Mouse (Mus musculus) heart, embryonic 11.5 days (tissue): ENCODE measurements at regions not wholly inside any gene's neighbourhood (a gene's known extent, or its start where the extent isn't known, plus 50 kb on each side); places are given as distances from the start of the nearest gene placed in this dataset.

Experiments
- ATAC-seq: fragments of 200-750 bp; cut with Nextera tagmentation; replicated peaks from 2 replicates; pipeline ENCODE4 v1.8.0; 2017; ENCODE audit warnings: moderate library complexity; ENCODE audit not compliant: insufficient number of reproducible peaks, low FRiP score, low TSS enrichment
- H3K27ac ChIP-seq: fragments of 300-500 bp; sonication (generic); 2 replicates; pipeline ENCODE4 v1.5.1; 2014; ENCODE audit warnings: mild to moderate bottlenecking, low read depth, low read length
- H3K27me3 ChIP-seq: fragments of 300-500 bp; sonication (generic); 2 replicates; pipeline ENCODE4 v1.6.1; 2014; ENCODE audit warnings: mild to moderate bottlenecking, low read length, mixed read lengths; ENCODE audit not compliant: control insufficient read depth, insufficient read depth
- H3K36me3 ChIP-seq: fragments of 300-500 bp; sonication (generic); 2 replicates; pipeline ENCODE4 v1.6.1; 2014; ENCODE audit warnings: mild to moderate bottlenecking, low read length, moderate library complexity, mixed read lengths; ENCODE audit not compliant: control insufficient read depth, insufficient read depth
- H3K4me1 ChIP-seq: fragments of 300-500 bp; sonication (generic); 2 replicates; pipeline ENCODE4 v1.6.1; 2014; ENCODE audit warnings: low read length; ENCODE audit not compliant: control insufficient read depth, insufficient read depth
- H3K4me2 ChIP-seq: fragments of 300-500 bp; sonication (generic); 2 replicates; pipeline ENCODE4 v1.6.1; 2014; ENCODE audit warnings: mild to moderate bottlenecking, moderate library complexity
- H3K4me3 ChIP-seq: fragments of 300-500 bp; sonication (generic); 2 replicates; pipeline ENCODE4 v1.5.1; 2014; ENCODE audit warnings: low read depth, low read length
- H3K9ac ChIP-seq: fragments of 300-500 bp; sonication (generic); 2 replicates; pipeline ENCODE4 v1.6.1; 2014; ENCODE audit warnings: mild to moderate bottlenecking, low read depth, low read length, moderate library complexity
- H3K9me3 ChIP-seq: fragments of 300-500 bp; sonication (generic); replicated peaks from 2 replicates; pipeline ENCODE4 v1.6.1; 2016; ENCODE audit warnings: low read length; ENCODE audit not compliant: control insufficient read depth
- WGBS: fragments of 180-500 bp; shearing (Covaris S2); extraction: QIAGEN DNeasy Blood & Tissue Kit; methylation state at CpG from one replicate; pipeline ENCODE4 v1.1.7; 2014; ENCODE audit not compliant: insufficient replicate concordance; 5-methylcytosine and 5-hydroxymethylcytosine counted together

DNA sequence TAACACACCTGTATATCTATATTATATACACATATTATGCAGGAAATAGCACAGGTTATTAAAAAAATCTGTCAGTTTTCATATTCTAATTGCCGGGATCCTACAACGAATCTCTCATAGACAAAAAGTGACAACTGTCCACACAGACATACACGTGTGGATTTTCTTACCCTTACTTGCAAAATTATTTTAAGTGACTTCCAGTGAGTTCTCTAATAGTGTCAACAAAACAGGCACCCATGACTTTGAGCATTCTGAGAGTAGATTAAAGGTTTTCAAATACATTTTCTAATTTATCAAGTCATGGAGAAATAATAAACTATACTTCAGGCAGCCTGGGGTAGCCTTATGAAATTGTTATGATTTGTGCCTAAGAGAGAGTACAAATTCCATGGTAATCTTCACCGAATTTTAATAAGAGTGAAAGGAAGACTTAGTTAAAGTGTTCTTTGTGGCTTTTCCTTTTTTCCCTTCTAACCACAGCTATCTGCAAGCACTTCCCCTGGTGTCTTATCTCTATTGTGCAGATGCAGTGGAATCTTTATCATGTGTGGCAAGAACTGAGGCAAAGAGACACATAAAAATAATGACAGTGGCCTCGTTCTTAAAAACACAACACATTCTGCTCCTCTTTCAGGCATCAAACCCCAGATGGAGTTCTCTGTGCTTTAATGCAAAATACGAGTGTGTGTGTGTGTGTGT is 373.8 kb upstream of the Slco3a1 start:
- Histone ChIP-seq H3K27ac (no peak overlapping the region), H3K4me1 (no peaks in the 10 kb centered on the region), H3K27me3 (no peaks in the 10 kb centered on the region), H3K9ac (no peak overlapping the region), H3K9me3 (no peaks in the 10 kb centered on the region), H3K36me3 (no peaks in the 10 kb centered on the region), H3K4me2 (no peak overlapping the region), H3K4me3 (no peak overlapping the region)
- 56% methylated on average over 6 of the region's 6 CpGs for WGBS
- peak; percentile 79 for ATAC-seq

DNA sequence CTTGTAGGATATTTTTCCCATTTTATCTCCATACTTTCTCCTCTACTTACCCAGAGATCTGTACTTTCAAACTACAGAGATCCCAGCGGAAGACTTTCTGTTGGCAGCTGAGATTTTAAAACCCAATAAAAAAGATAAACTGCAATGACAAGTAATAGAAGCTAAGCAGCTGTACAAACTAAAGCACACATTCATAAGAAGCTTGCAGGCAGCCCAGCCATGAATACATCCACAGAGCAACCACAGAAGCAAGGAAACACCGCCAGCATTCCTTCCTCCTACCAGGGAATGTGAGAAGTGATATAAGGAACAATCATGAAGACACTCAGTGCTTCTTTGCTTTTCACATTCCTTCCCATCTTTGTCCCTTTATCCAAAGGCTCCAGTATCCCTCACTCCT is 372.1 kb upstream of the Slco3a1 start:
- H3K27ac ChIP-seq: no peak overlapping the region
- no peak overlapping the region for H3K4me3 ChIP-seq
- H3K4me2 ChIP-seq: no peak overlapping the region
- no peaks in the 10 kb centered on the region for H3K9me3 ChIP-seq
- no peak overlapping the region for H3K9ac ChIP-seq
- H3K4me1 ChIP-seq: no peaks in the 10 kb centered on the region
- H3K36me3 ChIP-seq: no peaks in the 10 kb centered on the region
- no peaks in the 10 kb centered on the region for H3K27me3 ChIP-seq
- ATAC-seq: no peak
- 52% methylated on average over 2 of the region's 2 CpGs for WGBS

- no peaks in the 10 kb centered on the region for H3K9me3 ChIP-seq
- H3K4me1 ChIP-seq: no peaks in the 10 kb centered on the region
- no peak overlapping the region for H3K4me2 ChIP-seq
- no peak overlapping the region for H3K9ac ChIP-seq
- H3K27ac ChIP-seq: no peak overlapping the region
- no peaks in the 10 kb centered on the region for H3K36me3 ChIP-seq
- no peaks in the 10 kb centered on the region for H3K27me3 ChIP-seq
- no peak for ATAC-seq
- WGBS: 83% methylated on average over 1 of the region's 1 CpGs
- H3K4me3 ChIP-seq: no peak overlapping the region
Measured at GRCm38 (mm10) chr7:74924156-74924555, 369.6 kb upstream of the Slco3a1 start.

- Histone ChIP-seq H3K4me2 (no peak overlapping the region), H3K4me3 (no peak overlapping the region), H3K36me3 (no peaks in the 10 kb centered on the region), H3K9ac (no peak overlapping the region), H3K9me3 (no peaks in the 10 kb centered on the region), H3K27me3 (no peaks in the 10 kb centered on the region), H3K27ac (no peak overlapping the region), H3K4me1 (no peaks in the 10 kb centered on the region)
- ATAC-seq: no peak
- WGBS: 51% methylated on average over 3 of the region's 3 CpGs
Measured at GRCm38 (mm10) chr7:74908311-74908962, 353.9 kb upstream of the Slco3a1 start.

DNA sequence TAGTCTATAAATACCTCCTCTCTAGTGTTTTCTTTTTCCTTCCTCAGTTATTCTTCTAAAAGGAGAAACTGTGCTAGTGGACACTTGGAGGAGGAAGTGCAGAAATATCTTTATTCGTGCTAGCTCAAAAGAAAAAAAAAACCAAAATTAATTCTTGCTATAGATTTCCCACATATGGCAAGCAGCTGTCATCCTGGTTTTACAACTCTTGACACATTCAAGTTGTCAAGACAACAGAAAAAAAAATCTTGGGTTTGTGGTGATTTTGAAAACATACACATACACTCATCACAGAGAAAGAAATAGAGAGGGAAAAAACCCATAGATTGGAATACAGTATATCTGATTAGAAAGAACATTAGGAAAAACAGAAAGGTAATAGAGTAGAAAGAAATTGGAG is 352.8 kb upstream of the Slco3a1 start:
- Histone ChIP-seq H3K4me2 (no peak overlapping the region), H3K9ac (no peak overlapping the region), H3K36me3 (no peaks in the 10 kb centered on the region), H3K4me3 (no peak overlapping the region), H3K27ac (no peak overlapping the region), H3K27me3 (no peaks in the 10 kb centered on the region), H3K9me3 (no peaks in the 10 kb centered on the region), H3K4me1 (no peaks in the 10 kb centered on the region)
- no peak for ATAC-seq
- WGBS: 68% methylated on average over 1 of the region's 1 CpGs

- no peak overlapping the region for H3K4me3 ChIP-seq
- 75% methylated on average over 3 of the region's 3 CpGs for WGBS
- ATAC-seq: no peak
Measured at GRCm38 (mm10) chr7:74877466-74877865, 322.9 kb upstream of the Slco3a1 start.

DNA sequence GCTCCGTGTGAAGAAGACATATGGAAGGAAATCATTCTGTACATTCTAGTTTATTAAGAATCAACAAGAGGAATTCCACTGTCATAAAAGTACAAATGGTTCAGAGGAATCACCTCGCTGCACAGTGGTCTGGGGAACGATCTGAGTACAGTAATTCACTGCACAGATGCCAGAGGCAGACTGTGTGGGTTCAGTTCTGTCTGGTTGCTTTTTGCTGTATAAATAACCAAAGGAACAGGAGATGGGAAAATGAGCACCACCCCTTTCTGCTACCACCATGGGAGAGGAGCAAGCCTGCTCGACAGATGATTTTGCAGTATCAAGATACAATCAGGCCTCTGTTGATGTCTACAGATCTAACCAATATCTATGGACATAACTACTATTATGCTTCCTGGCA is 322.1 kb upstream of the Slco3a1 start:
- H3K4me3 ChIP-seq: no peak overlapping the region
- H3K9me3 ChIP-seq: no peaks in the 10 kb centered on the region
- no peaks in the 10 kb centered on the region for H3K4me1 ChIP-seq
- 75% methylated on average over 4 of the region's 4 CpGs for WGBS
- no peak for ATAC-seq
- H3K4me2 ChIP-seq: no peak overlapping the region
- no peaks in the 10 kb centered on the region for H3K27me3 ChIP-seq
- H3K27ac ChIP-seq: no peak overlapping the region
- no peak overlapping the region for H3K9ac ChIP-seq
- H3K36me3 ChIP-seq: no peaks in the 10 kb centered on the region

More at GRCm38 (mm10) chr7:74877466-74877865, 322.9 kb upstream of the Slco3a1 start:
- Histone ChIP-seq H3K36me3 (no peaks in the 10 kb centered on the region), H3K4me2 (no peak overlapping the region), H3K27me3 (no peaks in the 10 kb centered on the region), H3K9ac (no peak overlapping the region), H3K9me3 (no peaks in the 10 kb centered on the region), H3K27ac (no peak overlapping the region), H3K4me1 (no peaks in the 10 kb centered on the region)

DNA sequence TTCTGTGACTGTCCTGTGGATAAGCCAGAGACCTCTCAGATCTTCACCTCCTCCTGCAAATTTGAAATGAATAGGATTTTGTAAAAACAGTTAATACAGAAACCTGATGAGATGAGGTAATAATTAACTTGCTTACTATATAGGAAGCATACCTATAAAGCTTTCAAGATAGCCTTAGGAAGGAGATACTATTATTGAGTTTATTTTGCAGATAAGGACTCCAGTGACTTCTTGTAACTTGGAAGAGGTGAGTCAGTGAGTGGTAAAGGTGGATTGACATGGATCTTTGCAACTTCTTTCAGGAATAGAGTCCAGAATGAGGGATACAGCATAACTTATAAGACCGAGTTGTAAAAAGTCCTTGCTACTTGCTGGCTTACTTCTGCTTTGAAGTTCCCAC is 315.7 kb upstream of the Slco3a1 start:
- Histone ChIP-seq H3K4me1 (no peaks in the 10 kb centered on the region), H3K27ac (no peak overlapping the region), H3K36me3 (no peaks in the 10 kb centered on the region), H3K4me2 (no peak overlapping the region), H3K27me3 (no peaks in the 10 kb centered on the region), H3K4me3 (no peak overlapping the region), H3K9ac (no peak overlapping the region), H3K9me3 (no peaks in the 10 kb centered on the region)
- no peak for ATAC-seq
- WGBS: 89% methylated on average over 1 of the region's 1 CpGs

GRCm38 (mm10) chr7:74862727-74863126 is 308.1 kb upstream of the Slco3a1 start:
- Histone ChIP-seq H3K27ac (no peak overlapping the region), H3K36me3 (no peaks in the 10 kb centered on the region), H3K4me1 (peaks cover 5% of the 10 kb centered on the region), H3K4me3 (no peak overlapping the region), H3K9ac (no peak overlapping the region), H3K27me3 (no peaks in the 10 kb centered on the region), H3K4me2 (no peak overlapping the region), H3K9me3 (no peaks in the 10 kb centered on the region)
- peak; percentile 80 for ATAC-seq
- WGBS: 13% methylated on average over 3 of the region's 3 CpGs
